Mouse (Mus musculus): Measurements from ENCODE around the gene Dtl. TPM values are rescaled to one million over a fixed set of nuclear protein-coding genes. Genes with fewer than 3 reads are reported as not detected.

The Dtl gene
- polyA plus RNA-seq (2016; fragmentation: Nextera tagmentation; extraction: Ambion mirVana), result 45.5 and 53.6 TPM in 2 replicates

GRCm38 (mm10) chr1:191575458-191576247 lies at the start of gene Dtl, which contains the start of gene Ints7:
Dtl (minus strand) TSS chr1:191575544.
Ints7 (plus strand) TSS chr1:191575636.
- peak within 1 kb of the TSS; percentile 97 for H3K27ac ChIP-seq
- peak; percentile 99 for DNase-seq (ENCODE audit: low spot score)
- peak within 1 kb of the TSS; percentile 92 for H3K4me3 ChIP-seq
- peaks cover 19% of the 10 kb centered on the region for H3K36me3 ChIP-seq
- H3K4me1 ChIP-seq, result peaks cover 18% of the 10 kb centered on the region
- no peaks in the 10 kb centered on the region for H3K27me3 ChIP-seq (ENCODE audit: insufficient read depth, poor library complexity, severe bottlenecking)
- WGBS, result under 1% methylated on average over 70 of the region's 70 CpGs
- H3K9me3 ChIP-seq, result no peaks in the 10 kb centered on the region

GRCm38 (mm10) chr1:191625026-191625425 lies 49.7 kb upstream of the Dtl start:
- DNase-seq (ENCODE audit: low spot score), result peak; percentile 81
- peak overlapping the region; percentile 84 for H3K27ac ChIP-seq
- no peaks in the 10 kb centered on the region for H3K9me3 ChIP-seq
- H3K4me3 ChIP-seq, result 0 out of 2 replicates have a peak overlapping the region, but pooled peaks have one; percentile 0
- H3K4me1 ChIP-seq, result peaks cover 42% of the 10 kb centered on the region
- no peaks in the 10 kb centered on the region for H3K27me3 ChIP-seq (ENCODE audit: insufficient read depth, poor library complexity, severe bottlenecking)
- WGBS, result 32% methylated on average over 6 of the region's 6 CpGs
- peaks cover 29% of the 10 kb centered on the region for H3K36me3 ChIP-seq

- Histone ChIP-seq H3K4me1 (peaks cover 42% of the 10 kb centered on the region), H3K4me3 (0 out of 2 replicates have a peak overlapping the region, but pooled peaks have one; percentile 0), H3K9me3 (no peaks in the 10 kb centered on the region), H3K27me3 (ENCODE audit: insufficient read depth, poor library complexity, severe bottlenecking) (no peaks in the 10 kb centered on the region), H3K27ac (peak overlapping the region; percentile 84), H3K36me3 (peaks cover 35% of the 10 kb centered on the region)
- DNase-seq (ENCODE audit: low spot score), result no peak
- 64% methylated on average over 6 of the region's 6 CpGs for WGBS
Observed at GRCm38 (mm10) chr1:191624492-191624891, 49.1 kb upstream of the Dtl start.

GRCm38 (mm10) chr1:191622801-191623200 lies 47.5 kb upstream of the Dtl start:
- Histone ChIP-seq H3K4me3 (no peak overlapping the region), H3K36me3 (peaks cover 52% of the 10 kb centered on the region), H3K27me3 (ENCODE audit: insufficient read depth, poor library complexity, severe bottlenecking) (no peaks in the 10 kb centered on the region), H3K4me1 (peaks cover 35% of the 10 kb centered on the region), H3K9me3 (no peaks in the 10 kb centered on the region), H3K27ac (no peak overlapping the region)
- WGBS, result 54% methylated on average over 8 of the region's 8 CpGs
- no peak for DNase-seq (ENCODE audit: low spot score)

GRCm38 (mm10) chr1:191621096-191621495 lies 45.8 kb upstream of the Dtl start:
- Histone ChIP-seq H3K9me3 (no peaks in the 10 kb centered on the region), H3K4me1 (peaks cover 30% of the 10 kb centered on the region), H3K4me3 (no peak overlapping the region), H3K36me3 (peaks cover 69% of the 10 kb centered on the region), H3K27ac (no peak overlapping the region), H3K27me3 (ENCODE audit: insufficient read depth, poor library complexity, severe bottlenecking) (no peaks in the 10 kb centered on the region)
- DNase-seq (ENCODE audit: low spot score), result no peak
- 94% methylated on average over 8 of the region's 8 CpGs for WGBS

GRCm38 (mm10) chr1:191618067-191618766 lies 42.9 kb upstream of the Dtl start:
- no peak for DNase-seq (ENCODE audit: low spot score)
- Histone ChIP-seq H3K4me3 (no peak overlapping the region), H3K36me3 (peaks cover 98% of the 10 kb centered on the region), H3K27ac (no peak overlapping the region), H3K4me1 (peaks cover 3% of the 10 kb centered on the region; the same call in 1 of the 2 replicates), H3K9me3 (no peaks in the 10 kb centered on the region), H3K27me3 (ENCODE audit: insufficient read depth, poor library complexity, severe bottlenecking) (no peaks in the 10 kb centered on the region)
- WGBS, result 80% methylated on average over 12 of the region's 12 CpGs

GRCm38 (mm10) chr1:191617589-191617988 lies 42.2 kb upstream of the Dtl start:
- no peak overlapping the region for H3K4me3 ChIP-seq
- no peak for DNase-seq (ENCODE audit: low spot score)
- WGBS, result 90% methylated on average over 3 of the region's 3 CpGs
- 0 out of 2 replicates have a peak, but pooled peaks cover under 1% of the 10 kb centered on the region for H3K4me1 ChIP-seq
- no peaks in the 10 kb centered on the region for H3K9me3 ChIP-seq
- peaks cover 99% of the 10 kb centered on the region for H3K36me3 ChIP-seq
- H3K27me3 ChIP-seq (ENCODE audit: insufficient read depth, poor library complexity, severe bottlenecking), result no peaks in the 10 kb centered on the region
- no peak overlapping the region for H3K27ac ChIP-seq

GRCm38 (mm10) chr1:191616245-191616644 lies 40.9 kb upstream of the Dtl start:
- no peaks in the 10 kb centered on the region for H3K4me1 ChIP-seq
- H3K27me3 ChIP-seq (ENCODE audit: insufficient read depth, poor library complexity, severe bottlenecking), result no peaks in the 10 kb centered on the region
- 91% methylated on average over 8 of the region's 8 CpGs for WGBS
- peaks cover 100% of the 10 kb centered on the region for H3K36me3 ChIP-seq
- H3K4me3 ChIP-seq, result no peak overlapping the region
- no peak overlapping the region for H3K27ac ChIP-seq
- no peaks in the 10 kb centered on the region for H3K9me3 ChIP-seq
- no peak for DNase-seq (ENCODE audit: low spot score)

GRCm38 (mm10) chr1:191612877-191613276 lies 37.5 kb upstream of the Dtl start:
- no peaks in the 10 kb centered on the region for H3K27me3 ChIP-seq (ENCODE audit: insufficient read depth, poor library complexity, severe bottlenecking)
- peak; percentile 69 for DNase-seq (ENCODE audit: low spot score)
- no peaks in the 10 kb centered on the region for H3K9me3 ChIP-seq
- no peak overlapping the region for H3K27ac ChIP-seq
- WGBS, result 82% methylated on average over 16 of the region's 16 CpGs
- H3K4me3 ChIP-seq, result no peak overlapping the region
- peaks cover 98% of the 10 kb centered on the region for H3K36me3 ChIP-seq
- H3K4me1 ChIP-seq, result no peaks in the 10 kb centered on the region

GRCm38 (mm10) chr1:191611686-191612085 lies 36.3 kb upstream of the Dtl start:
- no peaks in the 10 kb centered on the region for H3K4me1 ChIP-seq
- no peak for DNase-seq (ENCODE audit: low spot score)
- no peak overlapping the region for H3K27ac ChIP-seq
- H3K27me3 ChIP-seq (ENCODE audit: insufficient read depth, poor library complexity, severe bottlenecking), result no peaks in the 10 kb centered on the region
- peaks cover 98% of the 10 kb centered on the region for H3K36me3 ChIP-seq
- H3K4me3 ChIP-seq, result no peak overlapping the region
- 89% methylated on average over 9 of the region's 9 CpGs for WGBS
- no peaks in the 10 kb centered on the region for H3K9me3 ChIP-seq

- no peak overlapping the region for H3K4me3 ChIP-seq
- H3K36me3 ChIP-seq, result peaks cover 98% of the 10 kb centered on the region
- no peaks in the 10 kb centered on the region for H3K4me1 ChIP-seq
- no peak overlapping the region for H3K27ac ChIP-seq
- no peaks in the 10 kb centered on the region for H3K9me3 ChIP-seq
- WGBS, result 94% methylated on average over 7 of the region's 7 CpGs
- DNase-seq (ENCODE audit: low spot score), result no peak
- H3K27me3 ChIP-seq (ENCODE audit: insufficient read depth, poor library complexity, severe bottlenecking), result no peaks in the 10 kb centered on the region
Observed at GRCm38 (mm10) chr1:191610357-191610756, 35.0 kb upstream of the Dtl start.

- Histone ChIP-seq H3K4me1 (no peaks in the 10 kb centered on the region), H3K27ac (no peak overlapping the region), H3K9me3 (no peaks in the 10 kb centered on the region), H3K27me3 (ENCODE audit: insufficient read depth, poor library complexity, severe bottlenecking) (no peaks in the 10 kb centered on the region), H3K4me3 (no peak overlapping the region), H3K36me3 (peaks cover 98% of the 10 kb centered on the region)
- peak; percentile 36 for DNase-seq (ENCODE audit: low spot score)
- WGBS, result 96% methylated on average over 1 of the region's 1 CpGs
Observed at GRCm38 (mm10) chr1:191609578-191609977, 34.2 kb upstream of the Dtl start.

GRCm38 (mm10) chr1:191609051-191609450 lies 33.7 kb upstream of the Dtl start:
- no peaks in the 10 kb centered on the region for H3K9me3 ChIP-seq

More at GRCm38 (mm10) chr1:191609051-191609450, 33.7 kb upstream of the Dtl start:
- peaks cover 97% of the 10 kb centered on the region for H3K36me3 ChIP-seq
- no peak overlapping the region for H3K4me3 ChIP-seq
- no peaks in the 10 kb centered on the region for H3K4me1 ChIP-seq
- H3K27me3 ChIP-seq (ENCODE audit: insufficient read depth, poor library complexity, severe bottlenecking), result no peaks in the 10 kb centered on the region
- no peak overlapping the region for H3K27ac ChIP-seq
- DNase-seq (ENCODE audit: low spot score), result peak; percentile 61
- WGBS, result 89% methylated on average over 6 of the region's 6 CpGs
